Comparison of ENCODE assay signal across 25 mouse cellular contexts in genomic region chr14:41131540-41131939, GRCm38 (mm10). TPM values are rescaled to one million over a fixed set of nuclear protein-coding genes. Genes with fewer than 3 reads are reported as not detected.
DNase-seq lines count a peak whose midpoint lies in the region; ATAC-seq and TF ChIP-seq lines count a peak whose summit lies in the region.
"Had no signal": no experiment of that assay in that cellular context is flagged by ENCODE, and none has a peak within 500 bp of the region (broad histone marks: within the 10 kb centered on the region; RNA-seq: fewer than 3 reads in every experiment).

Gene Sftpa1 (plus strand): TSS chr14:41131782.

- H3K9me3 ChIP-seq in lung, embryonic 14.5 days (ENCODE audit: low read depth, low read length): no peaks in the 10 kb centered on the region
- H3K9me3 ChIP-seq: embryonic facial prominence, embryonic 15.5 days; forebrain, embryonic 15.5 days; heart, embryonic 13.5 days; hindbrain, embryonic 15.5 days had no signal

- ATAC-seq in lung, embryonic 14.5 days (ENCODE audit: insufficient read depth): peak; percentile 38; the same call in 1 of the 2 replicates
- ATAC-seq: activated CD4-positive, CD25-positive, alpha-beta regulatory T cell, adult 4 months; forebrain, embryonic 15.5 days; Patski had no signal

- H3K36me3 ChIP-seq in lung, embryonic 14.5 days (ENCODE audit: insufficient read depth): no peaks in the 10 kb centered on the region
- H3K36me3 ChIP-seq: embryonic facial prominence, embryonic 15.5 days; forebrain, embryonic 15.5 days; heart, embryonic 13.5 days; hindbrain, embryonic 15.5 days had no signal

- peak; percentile 65 to 77 for DNase-seq in lung, adult 18-20 months
- peak; percentile 5 for DNase-seq in lung, embryonic 14.5 days
- DNase-seq in lung, postnatal 10 days: peak; percentile 19
- DNase-seq in lung, postnatal 4 days: peak; percentile 38 to 53
- no peak for DNase-seq in cerebellum, adult 11 months
- no peak for DNase-seq in right cerebral cortex, adult 18-20 months
- DNase-seq: adrenal gland, adult 2 months; adrenal gland, postnatal 25 days; cerebellum, adult 2 months; cerebellum, postnatal 14 days; embryo, embryonic 11 days; gastrocnemius, postnatal 36 days; heart, adult 2 months; heart, postnatal 36 days had no signal

- H3K27me3 ChIP-seq in lung, embryonic 14.5 days (ENCODE audit: insufficient read depth, low read length): no peaks in the 10 kb centered on the region
- H3K27me3 ChIP-seq: CH12.LX; embryonic facial prominence, embryonic 15.5 days; forebrain, embryonic 15.5 days; heart, embryonic 13.5 days; hindbrain, embryonic 15.5 days had no signal

- no peak for TF ChIP-seq CTCF in lung, embryonic 14.5 days (IDR thresholded peaks at IDR 0.05; ENCODE audit: low read depth)

- no peak within 1 kb of the TSS for H3K9ac ChIP-seq in lung, embryonic 14.5 days
- H3K9ac ChIP-seq: embryonic facial prominence, embryonic 15.5 days; forebrain, embryonic 15.5 days; heart, embryonic 13.5 days; hindbrain, embryonic 15.5 days had no signal

- WGBS in lung, embryonic 14.5 days: 52% methylated on average over 7 of the region's 7 CpGs

- no peaks in the 10 kb centered on the region for H3K4me1 ChIP-seq in lung, embryonic 14.5 days (ENCODE audit: insufficient read depth)
- H3K4me1 ChIP-seq: embryonic facial prominence, embryonic 15.5 days; forebrain, embryonic 15.5 days; hindbrain, embryonic 15.5 days had no signal

- H3K4me3 ChIP-seq in lung, embryonic 14.5 days (ENCODE audit: low read depth, low read length): no peak within 1 kb of the TSS
- H3K4me3 ChIP-seq: embryonic facial prominence, embryonic 15.5 days; erythroblast, embryonic 14.5 days; forebrain, embryonic 15.5 days; heart, adult 2 months; heart, embryonic 13.5 days; hindbrain, embryonic 15.5 days had no signal

- H3K27ac ChIP-seq in lung, embryonic 14.5 days (ENCODE audit: low read depth): no peak within 1 kb of the TSS
- H3K27ac ChIP-seq: embryonic facial prominence, embryonic 15.5 days; forebrain, embryonic 15.5 days; heart, adult 2 months; heart, embryonic 13.5 days; hindbrain, embryonic 15.5 days had no signal

- no peak within 1 kb of the TSS for H3K4me2 ChIP-seq in lung, embryonic 14.5 days
- H3K4me2 ChIP-seq: embryonic facial prominence, embryonic 15.5 days; forebrain, embryonic 15.5 days; heart, embryonic 13.5 days; hindbrain, embryonic 15.5 days had no signal

RNA-seq across cellular contexts. Expression of gene Sftpa1, which starts in this region (rescaled TPM):
- 28.1 and 29.4 TPM in 2 replicates for polyA plus RNA-seq in lung, embryonic 14.5 days (2014; fragmentation: Nextera tagmentation; extraction: Ambion mirVana)
- polyA plus RNA-seq: activated CD4-positive, CD25-positive, alpha-beta regulatory T cell, adult 4 months; adrenal gland, adult 2 months; cerebellum, adult 2 months; embryonic facial prominence, embryonic 11.5 days; embryonic facial prominence, embryonic 15.5 days; erythroblast, embryonic 14.5 days; forebrain, embryonic 11.5 days; forebrain, embryonic 15.5 days; hindbrain, embryonic 11.5 days; hindbrain, embryonic 15.5 days; Patski had no signal

Comparison
In these comparisons a context has a peak if more than half of its experiments do, and no peak if none do; other contexts are left out.
1. DNase-seq: peak in lung, adult 18-20 months (2 of 2), lung, embryonic 14.5 days (single experiment), lung, postnatal 10 days (single experiment) and lung, postnatal 4 days (2 of 2); none in cerebellum, adult 11 months (single experiment) and right cerebral cortex, adult 18-20 months (single experiment).